Mouse (Mus musculus) lung, postnatal 0 days (tissue): ENCODE data around the gene Car15. TPM values are rescaled to one million over a fixed set of nuclear protein-coding genes. Genes with fewer than 3 reads are reported as not detected.

ENCODE experiments used
- ATAC-seq: fragments of 200-750 bp; cut with Nextera tagmentation; 2 replicates; pipeline ENCODE4 v1.8.0; 2017; ENCODE audit warnings: moderate library complexity
- DNase-seq: peaks from one replicate; pipeline ENCODE4 v3.0.0-alpha.2; 2016; ENCODE audit warnings: low spot score
- H3K27ac ChIP-seq: fragments of 300-500 bp; sonication (generic); 2 replicates; pipeline ENCODE4 v1.5.1; 2014; ENCODE audit warnings: antibody characterized with exemption, mild to moderate bottlenecking, low read length, mixed read lengths
- H3K27me3 ChIP-seq: fragments of 300-500 bp; sonication (generic); replicated peaks from 2 replicates; pipeline ENCODE4 v1.6.1; 2014; ENCODE audit warnings: low read length, mixed read lengths; ENCODE audit not compliant: insufficient read depth
- H3K36me3 ChIP-seq: fragments of 300-500 bp; sonication (generic); 2 replicates; pipeline ENCODE4 v1.6.1; 2014; ENCODE audit warnings: low read length, mixed read lengths; ENCODE audit not compliant: insufficient read depth
- H3K4me1 ChIP-seq: fragments of 300-500 bp; sonication (generic); 2 replicates; pipeline ENCODE4 v1.6.1; 2014; ENCODE audit warnings: antibody characterized with exemption, low read depth, low read length, mixed read lengths; ENCODE audit not compliant: insufficient read depth
- H3K4me2 ChIP-seq: fragments of 300-500 bp; sonication (generic); replicated peaks from 2 replicates; pipeline ENCODE4 v1.6.1; 2014; ENCODE audit warnings: low read depth, mild to moderate bottlenecking, low read length, moderate library complexity, mixed read lengths
- H3K4me3 ChIP-seq: fragments of 300-500 bp; sonication (generic); 2 replicates; pipeline ENCODE4 v1.5.1; 2014; ENCODE audit warnings: low read depth, low read length
- H3K9ac ChIP-seq: fragments of 300-500 bp; sonication (generic); replicated peaks from 2 replicates; pipeline ENCODE4 v1.6.1; 2014; ENCODE audit warnings: low read depth, mild to moderate bottlenecking
- H3K9me3 ChIP-seq: fragments of 300-500 bp; sonication (generic); 2 replicates; pipeline ENCODE4 v1.6.1; 2016; ENCODE audit warnings: low read length, mixed read lengths
- CTCF ChIP-seq: IDR thresholded peaks from 2 replicates; pipeline ENCODE4 v1.5.1; 2016; ENCODE audit warnings: antibody characterized with exemption, mild to moderate bottlenecking
- EP300 ChIP-seq: IDR thresholded peaks from 2 replicates; pipeline ENCODE4 v1.6.1; 2016; ENCODE audit warnings: antibody characterized with exemption, mild to moderate bottlenecking, control low read depth
- WGBS: fragments of 180-500 bp; shearing (Covaris S2); extraction: QIAGEN DNeasy Blood & Tissue Kit; methylation state at CpG from one replicate; pipeline ENCODE4 v1.1.7; 2014; 5-methylcytosine and 5-hydroxymethylcytosine counted together
- polyA plus RNA-seq: library from polyadenylated mRNA; unstranded; fragments of >200 nt; fragmentation: Nextera tagmentation; extraction: Ambion mirVana; gene quantifications from 2 replicates; pipeline ENCODE4 v1.2.1, GENCODE M21; 2015

The Car15 gene
- polyA plus RNA-seq, 1 experiment from 2014 or later, result 1.8 TPM

DNA sequence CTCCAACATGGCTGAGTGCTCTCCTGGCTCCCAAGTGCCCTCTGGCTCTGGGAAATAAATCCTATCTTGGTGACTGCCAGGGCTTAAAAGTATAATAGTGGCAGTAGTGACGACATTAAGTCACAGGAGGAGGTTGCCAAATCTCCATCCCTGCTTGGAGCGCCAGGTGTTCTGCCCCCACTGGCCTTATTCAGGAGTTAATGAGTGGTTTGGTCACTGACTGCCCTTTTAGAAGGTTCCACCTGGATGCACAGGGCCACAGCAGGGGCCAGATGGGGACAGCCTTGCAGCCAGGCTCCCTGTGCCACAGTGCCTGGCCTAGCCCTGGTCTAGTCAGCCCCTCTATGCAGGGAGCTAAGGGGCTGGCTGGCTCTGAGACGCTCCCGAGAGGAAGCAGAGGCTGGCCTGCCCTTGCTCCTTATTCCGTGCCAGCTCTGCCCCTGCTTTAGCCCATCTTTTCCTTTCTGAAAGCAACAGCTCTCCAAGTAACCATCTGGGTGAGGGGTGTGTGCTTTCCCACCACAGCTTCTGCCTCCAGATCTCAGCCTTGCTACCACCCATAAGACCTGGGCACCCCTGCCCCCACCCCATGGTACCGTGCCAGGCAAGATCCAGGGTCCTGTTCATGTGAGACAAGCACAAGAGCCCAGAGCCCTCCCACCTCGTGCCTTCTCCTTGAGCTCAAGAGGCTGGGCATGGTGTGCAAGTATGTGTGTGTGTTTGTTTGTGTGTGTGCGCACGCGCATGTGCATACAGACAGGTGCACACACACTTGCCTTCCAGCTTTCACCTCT is 7.6 kb downstream of the Car15 start:
- no peaks in the 10 kb centered on the region for H3K9me3 ChIP-seq
- ATAC-seq (no peak), DNase-seq (no peak)
- no peaks in the 10 kb centered on the region for H3K36me3 ChIP-seq
- no peak overlapping the region for H3K4me2 ChIP-seq
- no peak overlapping the region for H3K9ac ChIP-seq
- H3K4me1 ChIP-seq, result peaks cover 5% of the 10 kb centered on the region; the same call in 1 of the 2 replicates
- H3K4me3 ChIP-seq, result no peak overlapping the region
- WGBS, result 67% methylated on average over 10 of the region's 10 CpGs
- TF ChIP-seq CTCF (no peak), EP300 (no peak)
- H3K27me3 ChIP-seq, result peaks cover 48% of the 10 kb centered on the region
- H3K27ac ChIP-seq, result no peak overlapping the region

DNA sequence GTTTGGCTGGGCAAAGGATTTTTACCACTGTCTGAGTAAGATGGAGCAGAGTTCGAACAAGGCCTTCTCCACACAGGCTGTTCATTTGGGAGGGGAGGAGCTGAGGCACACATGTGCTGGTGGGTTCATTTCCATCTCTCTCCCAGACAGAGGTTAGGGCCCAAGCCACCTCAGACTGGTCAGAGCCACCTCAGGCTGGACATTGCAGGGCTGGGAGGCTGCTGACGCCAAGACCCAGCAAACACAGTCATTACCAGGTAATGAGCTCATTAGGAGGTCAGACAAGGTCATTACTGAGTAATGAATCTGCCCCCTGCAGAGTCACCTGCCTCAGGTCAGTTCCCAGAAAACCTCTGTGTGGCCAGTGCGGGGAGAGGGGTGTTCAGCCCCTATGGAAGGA is 9.3 kb downstream of the Car15 start:
- Histone ChIP-seq H3K9me3 (no peaks in the 10 kb centered on the region), H3K4me3 (no peak overlapping the region), H3K4me2 (no peak overlapping the region), H3K4me1 (peaks cover 5% of the 10 kb centered on the region; the same call in 1 of the 2 replicates), H3K36me3 (no peaks in the 10 kb centered on the region), H3K27ac (no peak overlapping the region), H3K9ac (no peak overlapping the region), H3K27me3 (peaks cover 31% of the 10 kb centered on the region)
- TF ChIP-seq EP300, result no peak
- no peak for TF ChIP-seq CTCF
- DNase-seq (no peak), ATAC-seq (no peak)
- WGBS, result 63% methylated on average over 3 of the region's 3 CpGs

DNA sequence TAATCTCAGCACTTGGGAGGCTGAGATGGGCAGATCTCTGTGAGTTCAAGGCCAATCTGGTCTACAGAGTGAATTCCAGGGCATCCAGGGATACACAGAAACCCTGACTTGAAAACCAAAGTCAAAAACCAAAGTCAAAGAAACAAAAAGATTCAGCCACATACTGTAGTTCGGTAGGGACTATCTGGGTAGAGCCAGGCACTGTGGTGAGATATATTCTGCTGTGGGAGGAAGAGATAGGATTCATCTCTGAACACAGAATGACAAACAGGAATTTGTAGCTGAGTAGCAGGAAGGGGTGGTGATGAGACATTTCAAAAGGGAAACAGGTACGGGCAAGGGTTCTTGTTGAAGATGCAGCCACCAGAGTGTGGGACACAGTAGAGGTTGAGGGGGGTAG is 9.9 kb downstream of the Car15 start:
- H3K9ac ChIP-seq, result no peak overlapping the region
- TF ChIP-seq CTCF, result no peak
- TF ChIP-seq EP300, result no peak
- DNase-seq, result no peak
- peaks cover 3% of the 10 kb centered on the region; the same call in 1 of the 2 replicates for H3K4me1 ChIP-seq
- H3K4me2 ChIP-seq, result no peak overlapping the region
- WGBS, result 85% methylated on average over 2 of the region's 2 CpGs
- no peak for ATAC-seq
- H3K36me3 ChIP-seq, result no peaks in the 10 kb centered on the region
- no peaks in the 10 kb centered on the region for H3K9me3 ChIP-seq
- H3K27ac ChIP-seq, result no peak overlapping the region
- peaks cover 27% of the 10 kb centered on the region for H3K27me3 ChIP-seq
- H3K4me3 ChIP-seq, result no peak overlapping the region

DNA sequence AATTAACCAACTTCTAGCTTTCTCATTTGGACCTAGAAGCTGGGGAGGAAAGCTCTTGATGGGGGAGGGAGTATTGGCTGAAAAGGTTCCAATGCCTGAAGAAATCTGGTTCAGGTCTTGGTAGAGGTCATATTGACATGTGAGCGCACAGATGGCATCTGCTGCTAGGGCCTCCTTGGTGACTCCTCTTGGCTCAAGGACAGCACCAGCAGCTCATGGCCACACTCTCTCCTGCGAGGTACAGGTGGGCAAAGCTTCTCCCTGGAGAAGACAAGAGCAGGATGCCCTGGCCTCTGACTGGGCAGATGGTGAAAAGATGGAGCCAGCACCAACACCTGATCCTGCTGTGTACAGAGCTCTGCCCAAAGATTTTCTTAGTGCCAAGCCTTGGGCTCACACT is 11.7 kb downstream of the Car15 start:
- no peak overlapping the region for H3K27ac ChIP-seq
- no peaks in the 10 kb centered on the region for H3K4me1 ChIP-seq
- H3K9me3 ChIP-seq, result no peaks in the 10 kb centered on the region
- peaks cover 10% of the 10 kb centered on the region for H3K27me3 ChIP-seq
- WGBS, result 71% methylated on average over 2 of the region's 2 CpGs
- TF ChIP-seq CTCF (no peak), EP300 (no peak)
- H3K4me3 ChIP-seq, result no peak overlapping the region
- H3K36me3 ChIP-seq, result no peaks in the 10 kb centered on the region
- no peak for ATAC-seq
- DNase-seq, result no peak
- no peak overlapping the region for H3K4me2 ChIP-seq
- H3K9ac ChIP-seq, result no peak overlapping the region

DNA sequence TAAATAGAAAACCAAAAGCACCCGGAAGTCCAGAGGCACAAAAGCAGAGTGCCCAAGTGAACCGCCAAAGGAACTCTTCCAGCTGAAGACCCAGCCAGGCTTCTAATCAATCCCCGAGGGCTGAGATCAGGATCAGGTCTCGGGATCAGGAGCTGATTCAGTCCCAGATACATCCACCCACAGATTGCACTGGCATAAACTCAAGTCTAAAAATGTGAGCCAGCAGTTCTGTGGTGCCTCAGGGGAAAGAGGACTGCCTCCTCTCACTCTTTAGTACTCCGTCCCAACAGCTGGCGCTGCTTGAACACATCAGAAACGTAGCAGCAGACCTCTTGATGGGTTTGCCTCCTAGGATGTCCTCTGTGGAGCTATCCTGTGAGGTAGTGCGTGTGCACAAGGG is 21.6 kb downstream of the Car15 start:
- H3K9me3 ChIP-seq, result no peaks in the 10 kb centered on the region
- peaks cover 4% of the 10 kb centered on the region; the same call in 1 of the 2 replicates for H3K4me1 ChIP-seq
- H3K36me3 ChIP-seq, result no peaks in the 10 kb centered on the region
- 0 out of 2 replicates have a peak, but pooled peaks cover 3% of the 10 kb centered on the region for H3K27me3 ChIP-seq
- no peak for TF ChIP-seq CTCF
- no peak for TF ChIP-seq EP300
- H3K4me2 ChIP-seq, result no peak overlapping the region
- H3K9ac ChIP-seq, result no peak overlapping the region
- H3K27ac ChIP-seq, result no peak overlapping the region
- DNase-seq (no peak), ATAC-seq (no peak)
- no peak overlapping the region for H3K4me3 ChIP-seq
- 77% methylated on average over 8 of the region's 8 CpGs for WGBS

DNA sequence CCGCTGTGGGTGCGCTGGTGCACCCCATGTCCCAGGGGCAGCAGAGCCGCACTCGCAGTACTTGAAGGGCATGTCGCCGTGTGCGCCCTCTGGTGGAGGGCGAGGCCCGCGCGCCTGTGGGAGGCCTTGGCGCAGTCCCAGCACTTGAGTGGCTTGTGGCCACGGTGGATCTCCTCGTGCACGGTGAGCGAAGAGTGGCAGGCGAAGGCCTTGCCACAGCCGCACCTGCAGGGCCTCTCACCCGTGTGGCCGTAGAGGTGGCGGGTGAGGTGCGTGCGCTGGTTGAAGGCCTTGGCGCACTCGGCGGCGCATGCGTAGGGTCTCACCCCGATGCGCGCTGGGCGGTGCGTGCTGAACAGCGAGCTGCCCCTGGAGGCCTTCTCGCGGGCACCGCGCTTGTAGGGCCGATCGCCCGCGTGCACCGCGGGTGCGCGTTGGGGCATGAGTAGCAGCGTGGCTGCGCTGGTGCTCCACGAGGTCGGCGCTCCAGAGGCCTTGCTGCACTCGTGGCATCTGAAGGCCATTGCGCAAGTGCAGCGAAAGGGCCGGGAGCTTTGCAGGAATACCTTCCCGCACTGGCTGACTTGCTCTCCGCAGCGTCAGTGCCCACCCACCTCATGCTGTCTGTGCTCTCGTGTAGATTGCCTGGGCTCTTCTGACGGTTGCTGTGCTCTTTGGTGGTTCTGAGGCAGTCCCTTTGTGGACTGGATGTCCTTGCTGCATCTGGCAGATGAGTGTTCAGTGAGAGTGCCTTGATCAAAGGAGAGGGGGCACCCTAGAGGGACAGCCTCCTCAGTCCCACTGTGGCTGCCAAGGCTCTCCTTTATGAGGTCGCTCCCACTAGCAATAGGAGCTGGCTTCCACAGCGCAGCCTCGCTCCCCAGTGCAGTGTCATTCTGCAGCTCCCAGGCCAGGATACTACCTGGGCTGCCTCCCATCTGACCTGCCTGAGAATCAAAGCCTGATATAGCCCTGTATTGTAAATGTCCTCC is 22.5 kb downstream of the Car15 start:
- Histone ChIP-seq H3K9ac (no peak overlapping the region), H3K27ac (no peak overlapping the region), H3K27me3 (0 out of 2 replicates have a peak, but pooled peaks cover 3% of the 10 kb centered on the region), H3K4me3 (peak overlapping the region; percentile 35), H3K4me1 (peaks cover 4% of the 10 kb centered on the region; the same call in 1 of the 2 replicates), H3K9me3 (no peaks in the 10 kb centered on the region), H3K36me3 (no peaks in the 10 kb centered on the region), H3K4me2 (peak overlapping the region; percentile 74)
- DNase-seq (peak; percentile 82), ATAC-seq (peak; percentile 78)
- TF ChIP-seq CTCF (peak; percentile 97), EP300 (no peak)
- 4% methylated on average over 55 of the region's 63 CpGs for WGBS
